Mouse (Mus musculus) kidney, embryonic 14.5 days (tissue): ENCODE data around the gene Gm20671. TPM values are rescaled to one million over a fixed set of nuclear protein-coding genes. Genes with fewer than 3 reads are reported as not detected.
"Not testable (repeated sequence)": the region's sequence is repeated elsewhere in the genome, so short reads cannot be mapped to it uniquely, and the experiment has no call there.

Source experiments
- ATAC-seq: fragments of 200-750 bp; cut with Nextera tagmentation; 2 replicates; pipeline ENCODE4 v1.8.0; 2017; ENCODE audit warnings: moderate number of reproducible peaks, mild to moderate bottlenecking, moderate TSS enrichment, moderate library complexity; ENCODE audit not compliant: low FRiP score, low TSS enrichment
- H3K27ac ChIP-seq: fragments of 300-500 bp; sonication (generic); 2 replicates; pipeline ENCODE4 v1.5.1; 2014; ENCODE audit warnings: low read depth, mild to moderate bottlenecking, low read length, moderate library complexity, mixed read lengths
- H3K27me3 ChIP-seq: fragments of 300-500 bp; sonication (generic); 2 replicates; pipeline ENCODE4 v1.6.1; 2014; ENCODE audit warnings: mild to moderate bottlenecking, low read length; ENCODE audit not compliant: control insufficient read depth, insufficient read depth
- H3K36me3 ChIP-seq: fragments of 300-500 bp; sonication (generic); 2 replicates; pipeline ENCODE4 v1.6.1; 2014; ENCODE audit warnings: low read length, mixed read lengths; ENCODE audit not compliant: control insufficient read depth, insufficient read depth
- H3K4me1 ChIP-seq: fragments of 300-500 bp; sonication (generic); 2 replicates; pipeline ENCODE4 v1.6.1; 2014; ENCODE audit warnings: low read length, mixed read lengths; ENCODE audit not compliant: control insufficient read depth, insufficient read depth
- H3K4me2 ChIP-seq: fragments of 300-500 bp; sonication (generic); replicated peaks from 2 replicates; pipeline ENCODE4 v1.6.1; 2014; ENCODE audit warnings: low read depth, mild to moderate bottlenecking, low read length
- H3K4me3 ChIP-seq: fragments of 300-500 bp; sonication (generic); 2 replicates; pipeline ENCODE4 v1.5.1; 2014; ENCODE audit warnings: mild to moderate bottlenecking, low read length
- H3K9ac ChIP-seq: fragments of 300-500 bp; sonication (generic); 2 replicates; pipeline ENCODE4 v1.6.1; 2014; ENCODE audit warnings: low read depth, mild to moderate bottlenecking, low read length, moderate library complexity
- H3K9me3 ChIP-seq: fragments of 300-500 bp; sonication (generic); 2 replicates; pipeline ENCODE4 v1.6.1; 2016; ENCODE audit warnings: low read length; ENCODE audit not compliant: control insufficient read depth
- WGBS: fragments of 180-500 bp; shearing (Covaris S2); extraction: QIAGEN DNeasy Blood & Tissue Kit; methylation state at CpG from one replicate; pipeline ENCODE4 v1.1.7; 2014; 5-methylcytosine and 5-hydroxymethylcytosine counted together
- polyA plus RNA-seq: library from polyadenylated mRNA; unstranded; fragments of >200 nt; fragmentation: Nextera tagmentation; extraction: Ambion mirVana; gene quantifications from 2 replicates; pipeline ENCODE4 v1.2.1, GENCODE M21; 2014

Gene Gm20671
- polyA plus RNA-seq, 1 experiment from 2014 or later = not detected

DNA sequence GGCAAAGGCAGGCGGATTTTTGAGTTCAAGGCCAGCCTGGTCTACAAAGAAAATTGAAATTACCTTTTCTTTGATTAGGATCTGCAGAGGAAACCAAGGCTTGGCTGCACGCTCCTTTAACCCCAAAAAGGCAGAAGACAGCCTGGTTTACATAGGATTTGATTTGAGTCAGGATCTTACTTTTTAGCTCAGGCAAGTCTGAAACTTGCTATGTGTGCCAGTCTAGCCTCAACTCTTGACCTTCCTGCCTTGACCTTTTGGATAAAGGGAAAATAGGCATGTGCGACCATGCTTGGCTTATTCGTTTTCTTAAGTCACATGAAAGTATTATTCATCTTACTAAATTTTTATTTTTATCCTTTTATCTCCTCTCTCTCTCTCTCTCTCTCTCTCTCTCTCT, 27.9 kb upstream of the Gm20671 start:
- no peaks in the 10 kb centered on the region for H3K9me3 ChIP-seq
- H3K27ac ChIP-seq = no peak overlapping the region; the same call in 1 of the 2 replicates
- ATAC-seq = no peak
- no peak overlapping the region for H3K9ac ChIP-seq
- H3K27me3 ChIP-seq = no peaks in the 10 kb centered on the region
- WGBS = 83% methylated on average over 4 of the region's 4 CpGs
- peaks cover 8% of the 10 kb centered on the region; the same call in 1 of the 2 replicates for H3K36me3 ChIP-seq
- H3K4me3 ChIP-seq = no peak overlapping the region
- peaks cover 20% of the 10 kb centered on the region; the same call in 1 of the 2 replicates for H3K4me1 ChIP-seq
- H3K4me2 ChIP-seq = no peak overlapping the region

DNA sequence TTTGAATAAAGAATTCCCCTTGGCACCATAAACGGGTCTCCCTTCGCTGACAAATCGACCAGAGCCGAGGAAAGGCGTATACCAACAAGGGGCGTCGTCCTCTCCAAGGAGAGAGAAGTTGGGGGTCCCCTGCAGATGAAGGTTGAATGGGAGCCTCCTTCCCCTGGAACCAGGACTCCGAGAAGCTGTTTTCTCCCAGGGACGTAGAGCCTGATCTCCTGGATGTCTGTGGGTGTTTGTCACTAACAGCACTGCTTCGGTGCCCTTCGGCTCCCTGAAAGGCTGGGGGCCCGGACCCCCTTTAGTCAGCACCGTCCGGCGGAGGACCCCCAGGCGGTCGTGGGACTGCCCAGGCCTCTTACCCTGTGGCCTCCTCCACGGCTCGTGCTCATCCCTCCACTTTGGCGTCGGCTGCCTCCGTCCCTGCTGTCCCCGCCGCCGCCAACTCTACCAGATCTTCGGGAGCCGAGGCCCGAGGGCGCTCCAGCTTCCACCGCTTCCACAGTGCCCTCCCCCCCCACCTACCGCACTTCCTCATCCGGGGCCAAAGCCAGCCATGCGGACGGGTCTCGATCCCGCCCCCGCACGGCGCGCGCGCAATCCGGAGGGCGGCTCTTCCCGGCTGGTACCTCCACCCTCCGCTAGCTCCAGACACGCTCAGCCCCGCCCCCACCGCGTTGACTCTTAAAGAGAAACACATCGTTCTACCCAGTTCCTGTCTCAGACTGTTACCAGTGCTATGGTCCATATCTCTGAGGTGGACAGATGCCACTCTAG, 27.0 kb upstream of the Gm20671 start, which contains the start of gene Prr14l:
Gene Prr14l, minus strand, starts transcription at position 526 of the 777 bp plus-strand sequence.
- no peaks in the 10 kb centered on the region for H3K27me3 ChIP-seq
- peak within 1 kb of the TSS; percentile 96 for H3K9ac ChIP-seq
- peaks cover 8% of the 10 kb centered on the region; the same call in 1 of the 2 replicates for H3K36me3 ChIP-seq
- H3K4me2 ChIP-seq = peak within 1 kb of the TSS; percentile 71
- H3K4me3 ChIP-seq = peak within 1 kb of the TSS; percentile 86
- under 1% methylated on average over 51 of the region's 51 CpGs for WGBS
- H3K4me1 ChIP-seq = peaks cover 20% of the 10 kb centered on the region; the same call in 1 of the 2 replicates
- H3K9me3 ChIP-seq = no peaks in the 10 kb centered on the region
- H3K27ac ChIP-seq = peak within 1 kb of the TSS; percentile 80
- ATAC-seq = peak; percentile 95

DNA sequence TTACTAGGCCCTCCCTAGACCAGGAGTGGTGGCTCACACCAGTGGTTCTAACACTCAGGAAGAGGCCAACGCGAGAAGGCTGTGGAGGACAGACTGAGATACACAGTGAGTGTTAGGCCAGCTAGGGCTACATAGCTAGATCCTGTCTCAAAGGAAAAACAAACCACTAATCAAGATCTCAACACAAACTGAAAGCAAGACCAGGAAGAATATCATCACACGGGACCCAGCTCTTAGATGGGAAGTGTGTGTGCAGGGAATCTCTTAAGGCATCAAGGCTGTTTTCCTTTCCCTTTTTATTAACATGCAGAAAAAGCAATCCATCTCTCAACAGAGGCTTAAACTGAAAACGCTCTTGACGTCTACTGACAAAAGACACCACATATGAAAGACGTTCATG, 25.1 kb upstream of the Gm20671 start:
- Histone ChIP-seq H3K4me3 (peak overlapping the region; percentile 86; the same call in 1 of the 2 replicates), H3K4me1 (peaks cover 20% of the 10 kb centered on the region; the same call in 1 of the 2 replicates), H3K27ac (no peak overlapping the region), H3K4me2 (peak overlapping the region; percentile 71), H3K27me3 (no peaks in the 10 kb centered on the region), H3K9ac (peak overlapping the region; percentile 45; the same call in 1 of the 2 replicates), H3K36me3 (peaks cover 8% of the 10 kb centered on the region; the same call in 1 of the 2 replicates), H3K9me3 (no peaks in the 10 kb centered on the region)
- WGBS = 35% methylated on average over 6 of the region's 6 CpGs
- ATAC-seq = no peak

DNA sequence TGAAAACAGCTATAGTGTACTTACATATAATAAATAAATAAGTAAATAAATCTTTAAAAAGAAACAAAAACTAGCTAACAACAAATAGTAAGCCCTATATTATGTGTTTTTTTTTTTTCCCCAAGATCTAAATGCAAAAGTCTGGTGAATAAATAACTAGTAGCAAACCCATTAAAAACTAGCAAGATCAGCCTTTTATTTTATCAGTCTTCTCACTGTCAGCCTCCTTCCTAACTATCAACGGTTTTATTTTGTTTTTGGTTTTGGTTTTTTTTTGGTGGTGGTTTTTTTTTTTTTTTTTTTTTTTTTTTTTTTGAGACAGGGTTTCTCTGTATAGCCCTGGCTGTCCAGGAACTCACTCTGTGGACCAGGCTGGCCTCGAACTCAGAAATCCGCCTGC, 22.7 kb upstream of the Gm20671 start:
- not testable (repeated sequence) for H3K4me2 ChIP-seq, H3K27ac ChIP-seq, H3K9me3 ChIP-seq, H3K27me3 ChIP-seq, H3K9ac ChIP-seq, ATAC-seq, H3K4me3 ChIP-seq
- 87% methylated on average over 3 of the region's 3 CpGs for WGBS
- Histone ChIP-seq H3K36me3 (peaks cover 13% of the 10 kb centered on the region; the same call in 1 of the 2 replicates), H3K4me1 (peaks cover 20% of the 10 kb centered on the region; the same call in 1 of the 2 replicates)

DNA sequence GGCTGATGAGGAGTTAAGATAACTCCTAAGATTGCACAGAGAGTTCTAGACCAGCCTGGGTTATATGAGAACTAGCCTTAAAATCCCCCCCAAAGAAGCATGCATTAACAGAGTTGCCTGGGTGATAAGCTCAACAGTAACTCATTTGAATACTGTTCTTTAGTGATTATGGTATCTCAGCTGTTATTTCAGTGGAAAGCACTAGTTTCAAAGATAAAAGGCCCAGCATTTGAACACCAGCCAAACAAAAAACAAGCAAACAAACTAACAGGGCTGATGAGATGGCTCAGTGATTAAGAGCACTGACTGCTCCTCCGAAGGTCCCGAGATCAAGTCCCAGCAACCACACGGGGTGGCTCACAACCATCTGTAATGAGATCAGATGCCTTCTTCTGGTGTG, 22.3 kb upstream of the Gm20671 start:
- Histone ChIP-seq H3K4me3 (no peak overlapping the region), H3K4me2 (no peak overlapping the region), H3K27me3 (no peaks in the 10 kb centered on the region), H3K27ac (no peak overlapping the region), H3K9ac (no peak overlapping the region), H3K9me3 (no peaks in the 10 kb centered on the region), H3K4me1 (peaks cover 20% of the 10 kb centered on the region; the same call in 1 of the 2 replicates), H3K36me3 (peaks cover 13% of the 10 kb centered on the region; the same call in 1 of the 2 replicates)
- no peak for ATAC-seq
- 95% methylated on average over 3 of the region's 3 CpGs for WGBS

DNA sequence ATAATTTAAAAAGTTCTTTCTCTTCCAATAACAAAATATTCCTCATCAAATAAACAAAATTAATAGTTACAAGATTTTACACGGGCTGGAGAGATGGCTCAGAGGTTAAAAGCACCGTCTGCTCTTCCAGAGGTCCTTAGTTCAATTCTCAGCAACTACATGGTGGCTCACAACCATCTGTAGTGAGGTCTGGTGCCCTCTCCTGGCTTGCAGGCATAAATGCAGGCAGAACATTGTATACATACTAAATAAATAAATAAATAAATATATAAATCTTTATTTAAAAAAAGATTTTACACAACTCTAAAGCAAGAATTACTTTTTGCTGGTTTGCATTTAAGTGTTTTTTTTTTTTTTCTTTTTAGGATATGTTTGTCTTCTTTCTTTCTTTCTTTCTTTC, 13.1 kb upstream of the Gm20671 start:
- Histone ChIP-seq H3K27ac (no peak overlapping the region), H3K4me3 (no peak overlapping the region), H3K36me3 (peaks cover 71% of the 10 kb centered on the region), H3K4me2 (no peak overlapping the region), H3K9me3 (no peaks in the 10 kb centered on the region), H3K4me1 (no peaks in the 10 kb centered on the region), H3K9ac (no peak overlapping the region), H3K27me3 (no peaks in the 10 kb centered on the region)
- WGBS = 99% methylated on average over 2 of the region's 2 CpGs
- no peak for ATAC-seq

DNA sequence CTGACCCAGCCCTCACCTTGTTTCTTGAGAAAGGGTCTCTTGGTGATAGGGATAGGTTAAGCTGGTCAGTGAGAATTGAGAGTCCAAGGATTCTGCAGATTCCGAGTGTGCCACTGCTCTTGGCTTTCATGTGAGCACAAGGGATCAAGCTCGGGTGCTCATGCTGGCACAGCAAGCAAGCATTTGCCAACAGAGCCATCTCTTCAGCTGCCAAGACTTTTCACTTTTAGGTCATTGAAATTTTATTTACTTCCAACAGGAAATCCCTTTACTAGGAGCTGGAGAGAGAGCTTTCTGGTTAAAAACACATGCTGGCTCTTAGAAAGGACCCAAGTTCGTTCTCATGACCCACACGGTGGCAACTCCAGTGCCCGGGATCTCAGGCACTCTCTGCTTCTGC, 10.1 kb upstream of the Gm20671 start:
- no peaks in the 10 kb centered on the region for H3K4me1 ChIP-seq
- no peaks in the 10 kb centered on the region for H3K9me3 ChIP-seq
- no peak overlapping the region for H3K27ac ChIP-seq
- no peak overlapping the region for H3K4me3 ChIP-seq
- ATAC-seq = no peak
- WGBS = 94% methylated on average over 5 of the region's 5 CpGs
- H3K4me2 ChIP-seq = no peak overlapping the region
- H3K27me3 ChIP-seq = no peaks in the 10 kb centered on the region
- peaks cover 75% of the 10 kb centered on the region for H3K36me3 ChIP-seq
- H3K9ac ChIP-seq = no peak overlapping the region

DNA sequence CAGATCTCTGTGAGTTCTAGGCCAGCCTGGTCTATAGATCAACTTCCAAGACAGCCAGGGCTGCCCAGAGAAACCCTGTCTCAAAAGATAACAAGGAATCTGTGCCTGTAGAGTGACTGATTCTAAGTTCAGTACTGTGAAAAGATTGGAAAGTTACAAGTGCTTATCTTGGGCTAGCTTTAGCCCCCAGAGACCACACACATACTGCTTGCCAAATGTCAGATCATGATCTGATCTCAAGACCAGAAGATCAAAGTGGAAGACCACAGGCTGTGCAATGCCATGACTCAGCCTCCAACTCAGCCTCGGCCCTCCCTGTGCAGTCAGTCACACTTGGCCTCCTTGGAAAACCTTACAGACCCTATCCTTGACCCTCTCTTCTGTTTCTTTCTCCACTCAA, 7.6 kb upstream of the Gm20671 start:
- Histone ChIP-seq H3K9ac (no peak overlapping the region), H3K4me1 (no peaks in the 10 kb centered on the region), H3K27ac (no peak overlapping the region), H3K4me2 (no peak overlapping the region), H3K36me3 (peaks cover 82% of the 10 kb centered on the region), H3K27me3 (no peaks in the 10 kb centered on the region), H3K4me3 (no peak overlapping the region), H3K9me3 (no peaks in the 10 kb centered on the region)
- ATAC-seq = no peak
- WGBS = 89% methylated on average over 1 of the region's 1 CpGs

DNA sequence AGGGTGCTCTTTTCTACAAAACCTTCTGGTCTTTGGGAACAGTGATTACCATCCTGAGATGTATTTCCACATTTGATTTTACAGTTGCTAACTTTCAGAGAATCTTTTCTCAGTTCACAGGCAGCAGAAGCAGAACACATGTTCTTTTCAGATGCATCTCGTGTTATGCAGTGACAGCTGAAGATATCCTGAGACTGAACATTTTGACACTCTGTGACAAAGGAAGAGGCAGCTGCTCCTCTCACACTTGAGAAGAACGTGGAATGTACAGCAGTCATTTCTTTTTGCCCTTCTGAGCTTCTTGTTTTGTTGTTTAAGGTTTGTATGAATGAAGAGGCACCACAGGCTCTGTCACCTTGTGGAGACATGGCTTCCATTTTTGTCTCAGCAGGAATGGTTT, 3.1 kb upstream of the Gm20671 start:
- WGBS = 92% methylated on average over 2 of the region's 2 CpGs
- H3K27ac ChIP-seq = no peak overlapping the region
- H3K9me3 ChIP-seq = no peaks in the 10 kb centered on the region
- ATAC-seq = no peak
- no peak overlapping the region for H3K4me3 ChIP-seq
- H3K4me1 ChIP-seq = no peaks in the 10 kb centered on the region
- H3K4me2 ChIP-seq = no peak overlapping the region
- no peak overlapping the region for H3K9ac ChIP-seq
- H3K36me3 ChIP-seq = peaks cover 77% of the 10 kb centered on the region
- no peaks in the 10 kb centered on the region for H3K27me3 ChIP-seq
